Mouse (Mus musculus) liver, adult 2 months (tissue): ENCODE measurements around the gene Agt. TPM values are rescaled to one million over a fixed set of nuclear protein-coding genes. Genes with fewer than 3 reads are reported as not detected.

Source experiments
- DNase-seq: peaks from one replicate; pipeline ENCODE4 v3.0.0-alpha.2; 2011; ENCODE audit warnings: low read depth, low spot score; ENCODE audit errors: extremely low read depth
- H3K27ac ChIP-seq: fragments of 200-500 bp; replicated peaks from 2 replicates; pipeline ENCODE4 v1.5.1; 2012; ENCODE audit warnings: low read depth, mild to moderate bottlenecking, control low read depth, inconsistent platforms, low read length; ENCODE audit not compliant: insufficient read depth
- H3K27me3 ChIP-seq: fragments of 200-500 bp; 2 replicates; pipeline ENCODE4 v1.6.1; 2012; ENCODE audit warnings: mild to moderate bottlenecking, moderate library complexity, low read length, inconsistent platforms; ENCODE audit not compliant: control insufficient read depth, insufficient read depth
- H3K36me3 ChIP-seq: fragments of 200-500 bp; 2 replicates; pipeline ENCODE4 v1.6.1; 2012; ENCODE audit warnings: low read length, inconsistent platforms; ENCODE audit not compliant: control insufficient read depth, insufficient read depth
- H3K4me1 ChIP-seq: fragments of 200-500 bp; 2 replicates; pipeline ENCODE4 v1.6.1; 2011; ENCODE audit warnings: low read length; ENCODE audit not compliant: control insufficient read depth, insufficient read depth
- H3K4me3 ChIP-seq: fragments of 200-500 bp; 2 replicates; pipeline ENCODE4 v1.5.1; 2011; ENCODE audit warnings: low read depth, mild to moderate bottlenecking, control low read depth, low read length, moderate library complexity; ENCODE audit not compliant: insufficient read depth
- H3K79me2 ChIP-seq: fragments of 200-500 bp; 2 replicates; pipeline ENCODE4 v1.6.1; 2012; ENCODE audit warnings: inconsistent platforms, mild to moderate bottlenecking, low read length, moderate library complexity; ENCODE audit not compliant: control insufficient read depth, insufficient read depth
- H3K9ac ChIP-seq: fragments of 200-500 bp; 2 replicates; pipeline ENCODE4 v1.6.1; 2012; ENCODE audit warnings: low read depth, mild to moderate bottlenecking, control low read depth, inconsistent platforms, low read length
- CTCF ChIP-seq: fragments of 200-500 bp; IDR thresholded peaks from 2 replicates; pipeline ENCODE4 v1.5.1; 2011; ENCODE audit warnings: low read depth, low read length, control low read depth
- POLR2A ChIP-seq: fragments of 200-500 bp; IDR thresholded peaks from 2 replicates; pipeline ENCODE4 v1.6.1; 2011; ENCODE audit warnings: low read length, control low read depth; ENCODE audit not compliant: insufficient read depth; ENCODE audit errors: extremely low read depth
- WGBS: fragments of 180-500 bp; shearing (Covaris S2); methylation state at CpG from one replicate; pipeline ENCODE4 v1.1.7; 2018; 5-methylcytosine and 5-hydroxymethylcytosine counted together
- polyA plus RNA-seq: library from polyadenylated mRNA; depleted of rRNA; stranded (reverse); fragments of >200 nt; gene quantifications from 2 replicates; pipeline ENCODE4 v1.2.3, GENCODE M21; 2012
- total RNA-seq: library from RNA; depleted of rRNA; stranded (reverse); fragments of >200 nt; gene quantifications from 2 replicates; pipeline ENCODE4 v1.2.3, GENCODE M21; 2014

Agt gene
- total and polyA plus RNA-seq, 2 experiments, result 419 to 1,418 TPM

GRCm38 (mm10) chr8:124526261-124526660, 43.2 kb downstream of the Agt start:
- no peak for TF ChIP-seq CTCF
- no peak overlapping the region for H3K4me3 ChIP-seq
- peaks cover 7% of the 10 kb centered on the region for H3K4me1 ChIP-seq
- no peaks in the 10 kb centered on the region for H3K27me3 ChIP-seq
- no peak overlapping the region for H3K9ac ChIP-seq
- peaks cover 14% of the 10 kb centered on the region; the same call in 1 of the 2 replicates for H3K36me3 ChIP-seq
- no peak overlapping the region for H3K27ac ChIP-seq
- DNase-seq, result no peak
- 91% methylated on average over 11 of the region's 11 CpGs for WGBS
- H3K79me2 ChIP-seq, result peaks cover 25% of the 10 kb centered on the region

- peaks cover 4% of the 10 kb centered on the region; the same call in 1 of the 2 replicates for H3K36me3 ChIP-seq
- H3K79me2 ChIP-seq, result peaks cover 32% of the 10 kb centered on the region
- no peak overlapping the region for H3K27ac ChIP-seq
- DNase-seq, result no peak
- peaks cover 7% of the 10 kb centered on the region for H3K4me1 ChIP-seq
- H3K4me3 ChIP-seq, result no peak overlapping the region
- 93% methylated on average over 6 of the region's 6 CpGs for WGBS
- TF ChIP-seq CTCF (no peak), POLR2A (no peak)
- H3K9ac ChIP-seq, result no peak overlapping the region
- H3K27me3 ChIP-seq, result no peaks in the 10 kb centered on the region
Measured at GRCm38 (mm10) chr8:124521946-124522345, 47.6 kb downstream of the Agt start.

GRCm38 (mm10) chr8:124520249-124521080, 49.0 kb downstream of the Agt start, which contains the start of gene Cog2:
TSS of gene Cog2 (plus strand) at chr8:124520767.
- 10% methylated on average over 50 of the region's 50 CpGs for WGBS
- TF ChIP-seq POLR2A (peak; percentile 54; the same call in 1 of the 2 replicates), CTCF (peak; percentile 89)
- H3K36me3 ChIP-seq, result no peaks in the 10 kb centered on the region
- H3K4me1 ChIP-seq, result peaks cover 7% of the 10 kb centered on the region
- peak; percentile 78 for DNase-seq
- H3K9ac ChIP-seq, result peak within 1 kb of the TSS; percentile 85
- H3K27ac ChIP-seq, result peak within 1 kb of the TSS; percentile 23; the same call in 1 of the 2 replicates
- H3K79me2 ChIP-seq, result peaks cover 27% of the 10 kb centered on the region
- H3K27me3 ChIP-seq, result no peaks in the 10 kb centered on the region
- H3K4me3 ChIP-seq, result peak within 1 kb of the TSS; percentile 92

GRCm38 (mm10) chr8:124517142-124517541, 52.4 kb downstream of the Agt start:
- Histone ChIP-seq H3K79me2 (peaks cover 15% of the 10 kb centered on the region; the same call in 1 of the 2 replicates), H3K4me1 (peaks cover 7% of the 10 kb centered on the region), H3K36me3 (no peaks in the 10 kb centered on the region), H3K27ac (no peak overlapping the region), H3K9ac (no peak overlapping the region), H3K4me3 (no peak overlapping the region), H3K27me3 (no peaks in the 10 kb centered on the region)
- DNase-seq, result no peak
- no peak for TF ChIP-seq CTCF
- TF ChIP-seq POLR2A, result no peak
- 69% methylated on average over 6 of the region's 6 CpGs for WGBS

- DNase-seq, result no peak
- peaks cover 3% of the 10 kb centered on the region for H3K4me1 ChIP-seq
- peaks cover 9% of the 10 kb centered on the region; the same call in 1 of the 2 replicates for H3K79me2 ChIP-seq
- no peaks in the 10 kb centered on the region for H3K36me3 ChIP-seq
- H3K27me3 ChIP-seq, result no peaks in the 10 kb centered on the region
- no peak overlapping the region for H3K4me3 ChIP-seq
- H3K9ac ChIP-seq, result no peak overlapping the region
- TF ChIP-seq CTCF (no peak), POLR2A (no peak)
- 54% methylated on average over 6 of the region's 6 CpGs for WGBS
- H3K27ac ChIP-seq, result no peak overlapping the region
Measured at GRCm38 (mm10) chr8:124516525-124516924, 53.0 kb downstream of the Agt start.

GRCm38 (mm10) chr8:124516039-124516438, 53.5 kb downstream of the Agt start:
- no peak for DNase-seq
- TF ChIP-seq POLR2A (no peak), CTCF (no peak)
- no peak overlapping the region for H3K27ac ChIP-seq
- peaks cover 4% of the 10 kb centered on the region; the same call in 1 of the 2 replicates for H3K79me2 ChIP-seq
- no peaks in the 10 kb centered on the region for H3K4me1 ChIP-seq
- WGBS, result 69% methylated on average over 3 of the region's 3 CpGs
- no peak overlapping the region for H3K4me3 ChIP-seq
- H3K9ac ChIP-seq, result no peak overlapping the region
- no peaks in the 10 kb centered on the region for H3K36me3 ChIP-seq
- no peaks in the 10 kb centered on the region for H3K27me3 ChIP-seq
